Mouse (Mus musculus): Measurements from ENCODE around the gene Tchp. TPM values are rescaled to one million over a fixed set of nuclear protein-coding genes. Genes with fewer than 3 reads are reported as not detected.

Gene Tchp
- total and polyA plus RNA-seq, 2 experiments from 2014 or later: 12.7 to 15.6 TPM

GRCm38 (mm10) chr5:114742998-114743696 is 35.6 kb downstream of the Tchp start:
- Histone ChIP-seq H3K27me3 (ENCODE audit: insufficient read depth, low read length) (no peaks in the 10 kb centered on the region), H3K27ac (peak overlapping the region; percentile 49; the same call in 1 of the 2 replicates), H3K36me3 (ENCODE audit: insufficient read depth, low read length) (peaks cover 75% of the 10 kb centered on the region), H3K4me1 (ENCODE audit: insufficient read depth, low read length) (no peaks in the 10 kb centered on the region), H3K9ac (replicated peaks; ENCODE audit: low read length) (no peak overlapping the region), H3K4me3 (ENCODE audit: low read length) (no peak overlapping the region), H3K9me3 (ENCODE audit: low read length) (no peaks in the 10 kb centered on the region), H3K4me2 (ENCODE audit: low read depth, low read length) (no peak overlapping the region)
- peak; percentile 70 for DNase-seq (ENCODE audit: low spot score)
- peak; percentile 70 for ATAC-seq
- WGBS: 65% methylated on average over 13 of the region's 13 CpGs
- no peak for TF ChIP-seq CTCF (IDR thresholded peaks at IDR 0.05; ENCODE audit: low read depth)

GRCm38 (mm10) chr5:114743697-114744090 is 36.1 kb downstream of the Tchp start:
- DNase-seq (ENCODE audit: low spot score) (no peak), ATAC-seq (no peak)
- Histone ChIP-seq H3K4me2 (ENCODE audit: low read depth, low read length) (no peak overlapping the region), H3K27me3 (ENCODE audit: insufficient read depth, low read length) (no peaks in the 10 kb centered on the region), H3K27ac (no peak overlapping the region), H3K9me3 (ENCODE audit: low read length) (no peaks in the 10 kb centered on the region), H3K4me3 (ENCODE audit: low read length) (no peak overlapping the region), H3K4me1 (ENCODE audit: insufficient read depth, low read length) (no peaks in the 10 kb centered on the region), H3K36me3 (ENCODE audit: insufficient read depth, low read length) (peaks cover 77% of the 10 kb centered on the region), H3K9ac (replicated peaks; ENCODE audit: low read length) (no peak overlapping the region)
- WGBS: 92% methylated on average over 8 of the region's 8 CpGs
- TF ChIP-seq CTCF (IDR thresholded peaks at IDR 0.05; ENCODE audit: low read depth): no peak

- no peak for DNase-seq (ENCODE audit: low spot score)
- no peaks in the 10 kb centered on the region for H3K27me3 ChIP-seq (ENCODE audit: insufficient read depth, low read length)
- WGBS: 82% methylated on average over 5 of the region's 5 CpGs
- no peak for ATAC-seq
- no peak for TF ChIP-seq CTCF (IDR thresholded peaks at IDR 0.05; ENCODE audit: low read depth)
- H3K4me3 ChIP-seq (ENCODE audit: low read length): no peak overlapping the region
- H3K27ac ChIP-seq: no peak overlapping the region
- H3K9me3 ChIP-seq (ENCODE audit: low read length): no peaks in the 10 kb centered on the region
- H3K9ac ChIP-seq (replicated peaks; ENCODE audit: low read length): no peak overlapping the region
- H3K4me1 ChIP-seq (ENCODE audit: insufficient read depth, low read length): no peaks in the 10 kb centered on the region
- H3K4me2 ChIP-seq (ENCODE audit: low read depth, low read length): no peak overlapping the region
- peaks cover 65% of the 10 kb centered on the region for H3K36me3 ChIP-seq (ENCODE audit: insufficient read depth, low read length)
Observed at GRCm38 (mm10) chr5:114745581-114745980, 38.0 kb downstream of the Tchp start.

GRCm38 (mm10) chr5:114746886-114747285 is 39.3 kb downstream of the Tchp start:
- Histone ChIP-seq H3K4me1 (ENCODE audit: insufficient read depth, low read length) (no peaks in the 10 kb centered on the region), H3K4me3 (ENCODE audit: low read length) (no peak overlapping the region), H3K9ac (replicated peaks; ENCODE audit: low read length) (no peak overlapping the region), H3K27ac (no peak overlapping the region), H3K9me3 (ENCODE audit: low read length) (no peaks in the 10 kb centered on the region), H3K4me2 (ENCODE audit: low read depth, low read length) (no peak overlapping the region), H3K27me3 (ENCODE audit: insufficient read depth, low read length) (no peaks in the 10 kb centered on the region), H3K36me3 (ENCODE audit: insufficient read depth, low read length) (peaks cover 61% of the 10 kb centered on the region)
- no peak for TF ChIP-seq CTCF (IDR thresholded peaks at IDR 0.05; ENCODE audit: low read depth)
- no peak for DNase-seq (ENCODE audit: low spot score)
- WGBS: 80% methylated on average over 4 of the region's 4 CpGs
- ATAC-seq: no peak

- Histone ChIP-seq H3K4me2 (ENCODE audit: low read depth, low read length) (no peak overlapping the region), H3K9me3 (ENCODE audit: low read length) (no peaks in the 10 kb centered on the region), H3K27me3 (ENCODE audit: insufficient read depth, low read length) (no peaks in the 10 kb centered on the region), H3K27ac (no peak overlapping the region), H3K4me3 (ENCODE audit: low read length) (no peak overlapping the region), H3K4me1 (ENCODE audit: insufficient read depth, low read length) (no peaks in the 10 kb centered on the region), H3K9ac (replicated peaks; ENCODE audit: low read length) (no peak overlapping the region), H3K36me3 (ENCODE audit: insufficient read depth, low read length) (peaks cover 60% of the 10 kb centered on the region)
- WGBS: 95% methylated on average over 5 of the region's 5 CpGs
- no peak for DNase-seq (ENCODE audit: low spot score)
- ATAC-seq: no peak
- no peak for TF ChIP-seq CTCF (IDR thresholded peaks at IDR 0.05; ENCODE audit: low read depth)
Observed at GRCm38 (mm10) chr5:114747521-114747920, 40.0 kb downstream of the Tchp start.

- no peak for DNase-seq (ENCODE audit: low spot score)
- H3K4me2 ChIP-seq (ENCODE audit: low read depth, low read length): no peak overlapping the region
- H3K36me3 ChIP-seq (ENCODE audit: insufficient read depth, low read length): peaks cover 44% of the 10 kb centered on the region
- no peak overlapping the region for H3K27ac ChIP-seq
- ATAC-seq: no peak
- WGBS: 73% methylated on average over 10 of the region's 10 CpGs
- no peak overlapping the region for H3K4me3 ChIP-seq (ENCODE audit: low read length)
- H3K27me3 ChIP-seq (ENCODE audit: insufficient read depth, low read length): no peaks in the 10 kb centered on the region
- H3K9ac ChIP-seq (replicated peaks; ENCODE audit: low read length): no peak overlapping the region
- no peak for TF ChIP-seq CTCF (IDR thresholded peaks at IDR 0.05; ENCODE audit: low read depth)
- no peaks in the 10 kb centered on the region for H3K9me3 ChIP-seq (ENCODE audit: low read length)
- H3K4me1 ChIP-seq (ENCODE audit: insufficient read depth, low read length): no peaks in the 10 kb centered on the region
Observed at GRCm38 (mm10) chr5:114750325-114750724, 42.8 kb downstream of the Tchp start.

- Histone ChIP-seq H3K4me3 (ENCODE audit: low read length) (no peak overlapping the region), H3K27ac (no peak overlapping the region), H3K4me1 (ENCODE audit: insufficient read depth, low read length) (no peaks in the 10 kb centered on the region), H3K4me2 (ENCODE audit: low read depth, low read length) (no peak overlapping the region), H3K36me3 (ENCODE audit: insufficient read depth, low read length) (peaks cover 40% of the 10 kb centered on the region), H3K9me3 (ENCODE audit: low read length) (no peaks in the 10 kb centered on the region), H3K9ac (replicated peaks; ENCODE audit: low read length) (no peak overlapping the region), H3K27me3 (ENCODE audit: insufficient read depth, low read length) (no peaks in the 10 kb centered on the region)
- WGBS: 82% methylated on average over 10 of the region's 10 CpGs
- DNase-seq (ENCODE audit: low spot score): no peak
- ATAC-seq: no peak
- no peak for TF ChIP-seq CTCF (IDR thresholded peaks at IDR 0.05; ENCODE audit: low read depth)
Observed at GRCm38 (mm10) chr5:114752397-114752796, 44.8 kb downstream of the Tchp start.
